Comparison of ENCODE assay signal across 8 mouse cellular contexts in the genomic region with DNA sequence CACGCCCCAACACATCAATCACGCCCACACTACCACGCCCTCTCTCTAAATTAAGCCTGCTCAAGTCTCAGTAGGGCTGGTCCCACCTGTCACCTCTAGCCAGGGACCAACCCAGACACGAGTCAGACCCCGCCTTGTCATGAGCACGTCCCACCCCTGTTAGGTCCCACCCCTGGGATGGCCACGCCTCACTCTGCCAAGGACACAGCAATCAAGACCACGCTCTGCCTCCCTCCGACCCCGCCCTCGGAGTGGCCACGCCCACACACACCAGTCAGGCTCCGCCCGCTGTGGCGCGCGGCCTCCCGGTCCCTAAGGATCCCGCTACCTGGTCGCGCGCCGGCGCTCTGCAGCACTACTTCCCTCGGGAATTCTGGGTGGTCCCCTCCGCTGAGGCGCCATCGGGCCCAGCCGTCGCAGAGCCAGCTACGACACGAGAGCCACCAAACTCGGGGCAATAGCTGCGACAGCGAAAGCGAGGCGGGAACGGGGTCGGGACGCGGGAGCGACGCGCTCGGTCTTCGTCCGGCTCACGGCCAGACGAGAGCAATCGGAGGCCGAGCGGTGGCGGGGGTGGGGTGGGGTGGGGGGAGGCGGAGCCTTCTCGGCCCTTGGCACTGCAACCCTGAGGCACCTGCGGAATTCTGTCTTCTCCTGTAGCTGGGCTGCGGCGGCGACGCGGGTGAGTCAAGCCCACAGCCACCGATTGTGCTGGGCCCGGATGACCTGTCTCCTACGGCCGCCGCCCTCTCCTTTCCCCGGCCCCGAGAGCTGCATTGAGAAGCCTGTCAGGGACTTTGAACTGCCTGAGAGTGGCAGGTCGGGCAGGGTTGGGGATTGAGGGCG. TPM values are rescaled to one million over a fixed set of nuclear protein-coding genes. Genes with fewer than 3 reads are reported as not detected.
DNase-seq lines count a peak whose midpoint lies in the region; ATAC-seq and TF ChIP-seq lines count a peak whose summit lies in the region.

A gene (plus strand): TSS at position 273 of the 846 bp plus-strand sequence.
A gene (minus strand): TSS at position 551 of the 846 bp plus-strand sequence.

- H3K36me3 ChIP-seq in heart, embryonic 12.5 days, result peaks cover 13% of the 10 kb centered on the region
- H3K36me3 ChIP-seq in kidney, postnatal 0 days (ENCODE audit: insufficient read depth, low read length), result 0 out of 2 replicates have a peak, but pooled peaks cover 2% of the 10 kb centered on the region
- no peaks in the 10 kb centered on the region for H3K36me3 ChIP-seq in liver, embryonic 11.5 days (ENCODE audit: control insufficient read depth, insufficient read depth, low read length)
- peaks cover 6% of the 10 kb centered on the region for H3K36me3 ChIP-seq in stomach, embryonic 14.5 days (ENCODE audit: control insufficient read depth, insufficient read depth, low read length)

- WGBS in heart, embryonic 12.5 days, result under 1% methylated on average over 68 of the region's 70 CpGs
- WGBS in kidney, postnatal 0 days, result under 1% methylated on average over 69 of the region's 70 CpGs
- under 1% methylated on average over 68 of the region's 70 CpGs for WGBS in liver, embryonic 11.5 days
- WGBS in stomach, embryonic 14.5 days, result under 1% methylated on average over 69 of the region's 70 CpGs

- H3K27me3 ChIP-seq in heart, embryonic 12.5 days (replicated peaks), result no peaks in the 10 kb centered on the region
- no peaks in the 10 kb centered on the region for H3K27me3 ChIP-seq in kidney, postnatal 0 days (ENCODE audit: insufficient read depth, low read length)
- no peaks in the 10 kb centered on the region for H3K27me3 ChIP-seq in liver, embryonic 11.5 days (replicated peaks; ENCODE audit: control insufficient read depth, insufficient read depth, low read length)
- H3K27me3 ChIP-seq in stomach, embryonic 14.5 days (ENCODE audit: control insufficient read depth, insufficient read depth, low read length), result no peaks in the 10 kb centered on the region

- H3K9me3 ChIP-seq in heart, embryonic 12.5 days (replicated peaks), result no peaks in the 10 kb centered on the region
- H3K9me3 ChIP-seq in kidney, postnatal 0 days (replicated peaks; ENCODE audit: low read length), result no peaks in the 10 kb centered on the region
- no peaks in the 10 kb centered on the region for H3K9me3 ChIP-seq in liver, embryonic 11.5 days (ENCODE audit: control insufficient read depth, low read length)
- no peaks in the 10 kb centered on the region for H3K9me3 ChIP-seq in stomach, embryonic 14.5 days (ENCODE audit: control insufficient read depth, low read depth, low read length)

- peaks cover 11% of the 10 kb centered on the region for H3K4me1 ChIP-seq in heart, embryonic 12.5 days (replicated peaks)
- H3K4me1 ChIP-seq in kidney, postnatal 0 days (replicated peaks; ENCODE audit: insufficient read depth, low read length), result no peaks in the 10 kb centered on the region
- peaks cover 11% of the 10 kb centered on the region for H3K4me1 ChIP-seq in liver, embryonic 11.5 days (replicated peaks; ENCODE audit: control insufficient read depth, insufficient read depth, low read length)
- H3K4me1 ChIP-seq in stomach, embryonic 14.5 days (ENCODE audit: control insufficient read depth, insufficient read depth, low read length), result 0 out of 2 replicates have a peak, but pooled peaks cover 4% of the 10 kb centered on the region

- H3K4me2 ChIP-seq in heart, embryonic 12.5 days, result peak within 1 kb of the TSS; percentile 86
- peak within 1 kb of the TSS; percentile 76 for H3K4me2 ChIP-seq in kidney, postnatal 0 days (ENCODE audit: low read length)
- H3K4me2 ChIP-seq in liver, embryonic 11.5 days, result peak within 1 kb of the TSS; percentile 81
- H3K4me2 ChIP-seq in stomach, embryonic 14.5 days (replicated peaks; ENCODE audit: low read depth, low read length), result peak within 1 kb of the TSS; percentile 72

- H3K9ac ChIP-seq in heart, embryonic 12.5 days, result peak within 1 kb of the TSS; percentile 76
- H3K9ac ChIP-seq in kidney, postnatal 0 days (ENCODE audit: low read depth, low read length), result peak within 1 kb of the TSS; percentile 78
- H3K9ac ChIP-seq in liver, embryonic 11.5 days (ENCODE audit: low read depth, low read length), result peak within 1 kb of the TSS; percentile 78
- peak within 1 kb of the TSS; percentile 58 for H3K9ac ChIP-seq in stomach, embryonic 14.5 days (replicated peaks; ENCODE audit: low read depth, low read length)

- peak within 1 kb of the TSS; percentile 73 for H3K27ac ChIP-seq in heart, embryonic 12.5 days (ENCODE audit: poor library complexity, severe bottlenecking)
- H3K27ac ChIP-seq in kidney, postnatal 0 days, result peak within 1 kb of the TSS; percentile 84
- H3K27ac ChIP-seq in liver, embryonic 11.5 days (ENCODE audit: low read depth, low read length), result peak within 1 kb of the TSS; percentile 57
- H3K27ac ChIP-seq in stomach, embryonic 14.5 days (ENCODE audit: low read length), result peak within 1 kb of the TSS; percentile 58

- peak; percentile 95 for DNase-seq in CD4-positive helper T cell, adult 2 months (ENCODE audit: low read depth, low spot score)
- DNase-seq in brain, embryonic 18.5 days (ENCODE audit: low read depth, low spot score), result peak; percentile 92
- peak; percentile 98 for DNase-seq in kidney, postnatal 0 days (ENCODE audit: low spot score)
- peak; percentile 100 for DNase-seq in liver, embryonic 11.5 days (ENCODE audit: low spot score)
- peak; percentile 95 for DNase-seq in naive thymus-derived CD4-positive, alpha-beta T cell, adult 2 months (ENCODE audit: low read depth)

- peak; percentile 91 for ATAC-seq in erythroid progenitor cell, adult 5-6 weeks (replicated peaks; ENCODE audit: low FRiP score, poor library complexity, severe bottlenecking)
- peak; percentile 98 for ATAC-seq in heart, embryonic 12.5 days (ENCODE audit: insufficient number of reproducible peaks, low FRiP score)
- ATAC-seq in kidney, postnatal 0 days (replicated peaks; ENCODE audit: low FRiP score, low read depth), result peak; percentile 98
- ATAC-seq in liver, embryonic 11.5 days (replicated peaks; ENCODE audit: low FRiP score), result peak; percentile 99
- ATAC-seq in stomach, embryonic 14.5 days (ENCODE audit: insufficient number of reproducible peaks, insufficient read depth, low FRiP score, low read depth), result peak; percentile 99

- TF ChIP-seq CTCF in kidney, postnatal 0 days (IDR thresholded peaks at IDR 0.05; ENCODE audit: low read depth), result no peak

- H3K4me3 ChIP-seq in heart, embryonic 12.5 days, result peak within 1 kb of the TSS; percentile 68
- H3K4me3 ChIP-seq in kidney, postnatal 0 days (replicated peaks; ENCODE audit: low read depth, low read length), result peak within 1 kb of the TSS; percentile 82
- H3K4me3 ChIP-seq in liver, embryonic 11.5 days (ENCODE audit: low read depth, low read length), result peak within 1 kb of the TSS; percentile 70
- peak within 1 kb of the TSS; percentile 72 for H3K4me3 ChIP-seq in stomach, embryonic 14.5 days (ENCODE audit: low read depth, low read length)

RNA-seq across cellular contexts. Expression of the first gene that starts in this region (rescaled TPM):
- 0.42 and 0.72 TPM in 2 replicates for total RNA-seq in erythroid progenitor cell, adult 5-6 weeks (2015; ENCODE audit: low replicate concordance)
- total RNA-seq in erythroid progenitor cell, adult 5-6 weeks (2017; ENCODE audit: low replicate concordance), result 4.7 and 5.8 TPM in 2 replicates
- polyA plus RNA-seq in heart, embryonic 12.5 days (2016; fragmentation: Nextera tagmentation; extraction: Ambion mirVana), result 7.8 and 8.4 TPM in 2 replicates
- 8.4 and 8.9 TPM in 2 replicates for polyA plus RNA-seq in kidney, postnatal 0 days (2015; fragmentation: Nextera tagmentation; extraction: Ambion mirVana)
- polyA plus RNA-seq in liver, embryonic 11.5 days (2014; fragmentation: Nextera tagmentation; extraction: Ambion mirVana), result 5.1 and 5.6 TPM in 2 replicates
- polyA plus RNA-seq in stomach, embryonic 14.5 days (2014; fragmentation: Nextera tagmentation; extraction: Ambion mirVana), result 12.0 and 12.6 TPM in 2 replicates

RNA-seq across cellular contexts. Expression of the second gene that starts in this region (rescaled TPM):
- total RNA-seq in erythroid progenitor cell, adult 5-6 weeks (2015; ENCODE audit: low replicate concordance), result 4.3 and 8.4 TPM in 2 replicates
- total RNA-seq in erythroid progenitor cell, adult 5-6 weeks (2017; ENCODE audit: low replicate concordance), result 1.9 and 2.1 TPM in 2 replicates
- polyA plus RNA-seq in heart, embryonic 12.5 days (2016; fragmentation: Nextera tagmentation; extraction: Ambion mirVana), result 27.2 and 31.8 TPM in 2 replicates
- 37.9 and 38.1 TPM in 2 replicates for polyA plus RNA-seq in kidney, postnatal 0 days (2015; fragmentation: Nextera tagmentation; extraction: Ambion mirVana)
- polyA plus RNA-seq in liver, embryonic 11.5 days (2014; fragmentation: Nextera tagmentation; extraction: Ambion mirVana), result 21.7 and 23.4 TPM in 2 replicates
- 28.0 and 34.7 TPM in 2 replicates for polyA plus RNA-seq in stomach, embryonic 14.5 days (2014; fragmentation: Nextera tagmentation; extraction: Ambion mirVana)

Comparison
In these comparisons a context has a peak if more than half of its experiments do, and no peak if none do; other contexts are left out.
1. Peak in every context shown above with its lines: DNase-seq, ATAC-seq, H3K4me3 ChIP-seq and H3K27ac ChIP-seq.